Mouse (Mus musculus) CD4-positive, CD25-positive, alpha-beta regulatory T cell, adult 2 months (primary cell): ENCODE data around the gene Med22.

Source experiments
- DNase-seq: peaks from one replicate; pipeline ENCODE4 v3.0.0-alpha.2; 2012; ENCODE audit warnings: low read depth, low spot score

Med22 gene

GRCm38 (mm10) chr2:26910124-26910993, at the start of gene Med22, which contains the start of gene Rpl7a:
Gene Med22, minus strand, starts transcription at chr2:26910677.
Gene Rpl7a, plus strand, starts transcription at chr2:26910764.
- DNase-seq, result peak; percentile 99

- no peak for DNase-seq
Observed at GRCm38 (mm10) chr2:26957488-26957859, 47.0 kb upstream of the Med22 start.

DNA sequence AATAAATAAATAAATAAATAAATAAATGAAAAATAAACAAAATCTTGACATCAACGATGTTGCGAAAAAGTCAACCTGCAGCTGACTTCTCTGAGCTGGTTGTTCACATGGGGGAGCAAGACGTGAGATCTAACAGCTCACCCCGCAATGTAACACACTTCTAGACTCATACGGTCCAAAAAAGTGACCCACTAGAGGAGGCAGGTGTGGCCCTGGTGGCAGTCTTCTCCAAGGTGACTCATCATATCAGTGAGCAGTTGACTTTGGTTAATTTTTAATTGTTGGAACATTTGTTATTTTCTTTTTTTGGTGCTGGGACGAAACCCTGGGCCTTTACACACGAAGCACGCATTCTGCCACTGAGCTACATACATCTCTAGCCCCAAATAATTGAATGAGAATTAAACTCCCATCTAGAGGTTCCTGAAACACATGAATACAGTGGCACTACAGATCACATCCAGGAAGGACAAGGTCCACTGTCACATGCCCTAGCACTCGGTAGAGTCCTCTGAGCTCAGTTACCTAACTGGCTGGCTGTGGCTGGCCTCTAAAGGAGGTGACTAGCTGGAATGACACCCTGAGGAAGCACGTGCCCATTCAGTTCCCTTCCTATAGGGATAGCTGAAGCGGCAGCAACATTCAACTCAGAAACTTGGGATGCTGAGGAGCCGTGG, 46.5 kb upstream of the Med22 start:
- DNase-seq, result no peak

GRCm38 (mm10) chr2:26954735-26955395, 44.4 kb upstream of the Med22 start:
- no peak for DNase-seq

DNA sequence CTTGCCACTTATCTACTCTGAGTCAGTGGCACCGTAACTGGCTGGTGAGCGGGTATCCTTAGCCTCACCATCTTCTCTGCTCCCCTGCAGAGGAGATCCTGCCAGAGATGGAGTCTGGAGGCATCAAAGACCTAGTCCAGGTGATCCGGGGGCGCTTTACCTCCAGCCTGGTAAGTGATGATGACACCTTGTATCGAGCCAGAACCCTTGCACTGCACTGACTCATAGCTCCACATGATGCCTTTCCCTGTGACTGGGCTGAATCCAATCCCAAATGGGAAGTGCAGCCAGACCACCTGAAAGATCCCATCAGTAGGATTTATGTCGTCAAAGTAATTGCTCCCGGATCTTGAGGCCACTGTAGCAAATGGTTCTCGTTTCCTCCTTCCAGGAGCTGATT, 42.4 kb upstream of the Med22 start:
- DNase-seq, result no peak

- no peak for DNase-seq
Observed at GRCm38 (mm10) chr2:26952193-26952592, 41.7 kb upstream of the Med22 start.

GRCm38 (mm10) chr2:26951346-26951905, 40.9 kb upstream of the Med22 start:
- DNase-seq, result no peak

DNA sequence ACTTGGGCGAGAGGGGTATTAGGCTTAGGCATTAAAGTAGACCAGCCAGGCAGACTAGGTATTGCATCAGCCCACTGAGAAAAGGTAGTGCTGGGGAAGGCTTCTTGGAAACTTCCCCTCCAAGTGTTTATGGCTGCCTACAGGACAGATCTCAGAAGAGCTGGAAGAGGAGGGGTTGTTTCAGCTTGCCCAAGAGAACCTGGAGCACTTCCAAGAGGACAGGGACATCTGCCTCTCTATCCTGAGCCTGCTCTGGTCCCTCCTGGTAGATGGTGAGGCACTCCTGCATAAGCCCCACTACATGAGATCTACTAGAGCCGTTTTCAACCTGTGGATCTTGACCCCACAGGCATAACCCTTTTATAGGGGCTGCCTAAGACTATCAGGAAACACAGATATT, 39.9 kb upstream of the Med22 start:
- DNase-seq, result no peak

GRCm38 (mm10) chr2:26943253-26943652, 32.8 kb upstream of the Med22 start:
- DNase-seq, result no peak

- DNase-seq, result no peak
Observed at GRCm38 (mm10) chr2:26941539-26941938, 31.1 kb upstream of the Med22 start.

DNA sequence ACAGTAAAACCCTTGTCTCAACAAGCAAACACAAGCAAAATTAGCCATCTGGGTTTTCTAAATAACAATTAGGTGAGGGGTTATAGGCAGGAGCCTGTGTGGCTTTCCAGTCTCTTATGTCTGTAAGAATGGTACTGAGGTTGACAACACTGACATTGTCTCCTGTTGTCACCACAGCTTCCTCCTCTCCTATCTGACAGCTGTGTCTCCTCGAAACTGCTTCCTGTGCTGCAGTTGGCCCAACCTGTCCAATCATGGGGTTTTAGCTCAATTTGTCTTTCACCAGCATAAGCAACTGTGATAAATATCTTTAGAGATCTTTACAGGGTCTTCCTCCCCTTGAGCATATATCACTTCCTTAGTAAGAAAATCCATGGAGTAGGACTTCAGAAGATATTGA, 25.9 kb upstream of the Med22 start:
- DNase-seq, result peak; percentile 51

DNA sequence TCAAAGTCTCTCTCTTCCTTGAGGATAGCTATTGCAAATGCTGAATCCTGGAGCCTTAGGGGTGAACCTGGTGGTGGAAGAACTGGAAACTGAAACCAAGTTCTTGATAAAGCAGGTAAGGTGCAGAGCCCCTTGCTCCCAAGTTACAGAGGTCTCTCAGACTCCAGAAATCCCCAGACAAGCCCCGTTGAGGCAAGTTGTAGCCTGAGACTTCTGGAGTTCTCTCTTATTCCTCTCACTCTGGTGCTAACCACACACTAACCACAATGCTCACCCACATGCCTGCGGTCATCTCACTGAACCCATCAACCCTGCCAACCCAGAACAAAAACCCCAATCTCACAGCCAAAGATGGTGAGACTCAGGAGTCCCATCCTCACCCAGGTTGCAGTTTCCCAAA, 24.8 kb upstream of the Med22 start:
- DNase-seq, result peak; percentile 29

DNA sequence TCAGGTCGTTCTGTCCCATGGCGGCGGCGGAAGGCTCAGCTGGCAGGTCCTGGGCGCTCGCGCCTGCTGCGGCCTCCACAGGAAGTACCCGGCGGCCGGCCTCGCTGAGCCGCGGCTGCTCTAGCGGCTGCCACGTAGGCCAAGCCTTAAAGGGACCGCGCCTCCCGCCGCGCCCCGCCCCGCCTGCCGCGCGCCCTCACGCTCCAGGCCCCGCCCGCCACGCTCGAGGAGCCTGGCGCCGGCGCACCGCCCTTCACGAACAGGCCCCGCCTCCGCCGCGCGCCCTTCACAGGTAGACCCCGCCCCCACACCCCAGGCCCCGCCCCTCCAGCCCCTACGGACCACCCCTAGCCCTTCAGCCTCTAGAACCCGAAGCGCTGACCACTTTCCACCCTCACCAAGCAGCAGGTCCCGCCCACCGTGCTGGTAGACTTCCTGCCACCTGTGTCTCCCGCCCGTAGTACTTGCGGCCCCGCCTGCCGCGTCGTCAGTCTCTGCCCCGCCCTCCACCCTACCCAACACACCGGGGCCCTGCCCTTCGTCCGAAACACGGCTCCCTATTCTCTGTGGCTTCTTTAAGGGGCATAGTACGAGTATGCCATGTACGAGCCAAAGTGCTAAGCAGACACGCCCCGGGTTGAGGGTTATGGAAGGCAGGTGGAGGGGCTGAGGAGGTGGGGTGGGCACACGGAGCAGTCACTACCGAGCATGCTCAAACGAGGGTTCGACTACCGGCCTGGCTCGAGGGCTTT, 23.0 kb upstream of the Med22 start, which contains the start of the genes Surf4 and Stkld1:
Gene Surf4, minus strand, starts transcription at position 625 of the 752 bp plus-strand sequence.
Gene Stkld1, plus strand, starts transcription at position 744 of the 752 bp plus-strand sequence.
- DNase-seq, result peak; percentile 98

DNA sequence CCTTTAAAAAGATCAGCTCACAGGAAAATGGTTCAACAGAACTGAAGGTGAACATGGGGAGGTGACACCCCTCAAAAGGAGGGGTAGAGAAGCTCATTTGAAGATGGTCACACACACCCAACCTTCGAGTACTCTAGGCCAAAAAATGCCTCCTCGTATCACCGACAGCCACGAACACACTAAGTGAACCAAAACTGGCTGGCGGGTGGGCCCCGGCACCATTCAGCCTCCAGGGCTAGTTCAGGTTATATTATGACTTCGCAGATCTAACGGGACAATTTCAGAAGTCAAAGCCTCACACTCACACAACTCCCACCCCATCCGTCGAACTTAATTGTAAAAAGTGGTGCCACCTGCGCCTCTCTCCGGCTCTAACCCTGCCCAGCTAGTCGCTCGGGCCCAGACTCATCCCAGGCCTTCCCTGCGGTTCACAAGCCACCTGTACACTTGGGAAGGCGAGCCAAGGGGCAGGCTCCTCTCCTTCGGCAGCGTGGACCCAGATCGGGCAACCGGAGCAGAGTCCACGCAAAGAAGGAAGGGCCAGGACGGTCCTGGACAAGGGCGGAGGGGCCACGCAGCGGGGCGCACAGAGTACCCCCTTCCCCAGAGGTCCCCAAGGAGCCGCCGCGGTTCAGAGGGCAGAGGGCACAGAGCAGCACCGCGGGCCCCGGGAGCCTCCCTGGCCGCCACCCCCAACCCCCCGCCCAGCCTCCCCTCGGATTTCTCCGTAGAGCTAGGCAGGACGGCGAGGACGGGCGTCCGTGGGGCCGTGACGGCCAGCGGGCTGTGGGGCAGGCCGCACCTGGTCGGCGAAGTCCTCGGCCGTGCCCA, 22.2 kb upstream of the Med22 start:
- peak; percentile 49 for DNase-seq

DNA sequence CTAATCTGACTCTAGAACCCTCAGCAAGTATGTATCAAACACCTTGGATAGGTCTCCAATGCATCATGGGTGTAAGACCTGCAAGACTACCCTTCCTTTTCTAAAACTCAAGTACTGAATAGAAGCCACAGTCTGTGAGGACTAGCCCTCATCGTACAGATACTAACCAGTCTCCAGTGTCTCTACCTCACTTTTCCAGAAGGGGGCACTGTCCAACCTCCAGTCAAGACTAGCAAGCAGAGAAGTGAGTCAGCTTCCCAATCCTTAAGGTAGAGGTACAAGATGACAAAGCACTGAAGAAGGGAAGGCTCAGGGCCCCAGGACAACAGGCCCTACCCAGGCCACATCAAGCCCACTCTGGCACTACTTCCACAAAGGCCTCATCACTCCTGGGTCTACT, 19.9 kb upstream of the Med22 start:
- peak; percentile 85 for DNase-seq

DNA sequence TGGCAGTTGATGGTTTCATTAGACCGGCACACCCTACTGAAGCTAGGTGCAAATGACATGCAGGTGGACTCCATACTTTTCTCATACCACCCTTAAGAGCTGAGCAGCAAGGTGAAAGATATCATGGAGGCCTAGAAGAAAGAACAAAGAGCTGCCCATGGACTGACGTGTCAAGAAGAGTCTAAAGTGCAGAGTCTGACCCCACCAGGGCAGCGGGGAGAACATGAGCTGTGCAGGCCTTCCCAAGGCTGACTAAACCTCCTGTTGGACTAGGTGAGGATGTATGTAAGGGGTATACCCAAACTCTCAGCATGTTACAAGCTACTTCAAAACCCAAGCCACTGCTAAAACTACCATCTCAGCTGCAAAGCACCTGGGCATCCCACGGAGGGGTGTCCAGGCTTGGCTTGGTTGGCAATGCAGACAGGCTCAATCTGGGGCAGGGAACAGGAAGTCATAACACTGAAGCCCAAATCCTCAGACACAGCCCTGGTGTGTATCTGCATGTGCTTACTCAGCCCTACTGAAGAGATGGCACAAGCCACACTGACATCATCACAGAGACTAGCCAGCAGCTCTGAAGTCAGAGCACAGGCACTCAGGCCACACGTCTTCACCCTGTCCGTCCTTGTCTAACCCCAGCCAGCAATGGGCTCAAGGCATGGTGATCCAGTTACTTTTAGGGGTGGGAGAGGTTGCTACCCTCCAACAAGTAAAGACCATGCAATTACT, 17.4 kb upstream of the Med22 start:
- no peak for DNase-seq

DNA sequence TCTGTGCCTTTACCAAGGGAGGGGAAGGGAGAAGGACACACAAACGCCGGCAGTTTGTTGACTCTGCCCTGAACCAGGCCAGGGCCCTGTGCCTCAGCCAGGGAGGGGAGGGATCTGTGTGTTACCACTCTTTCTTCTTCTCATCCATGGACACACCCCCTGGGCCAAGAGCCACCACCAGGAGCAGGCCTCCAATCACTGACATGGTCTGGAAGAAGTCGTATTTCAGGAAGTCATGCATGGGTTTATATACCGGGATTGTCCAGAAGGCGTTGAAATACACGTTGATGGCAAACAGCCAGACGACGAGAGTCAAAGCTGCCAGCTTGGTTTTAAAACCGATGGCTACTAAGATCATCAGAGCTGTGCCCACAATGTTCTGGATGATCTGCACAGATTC, 11.3 kb upstream of the Med22 start:
- no peak for DNase-seq

DNA sequence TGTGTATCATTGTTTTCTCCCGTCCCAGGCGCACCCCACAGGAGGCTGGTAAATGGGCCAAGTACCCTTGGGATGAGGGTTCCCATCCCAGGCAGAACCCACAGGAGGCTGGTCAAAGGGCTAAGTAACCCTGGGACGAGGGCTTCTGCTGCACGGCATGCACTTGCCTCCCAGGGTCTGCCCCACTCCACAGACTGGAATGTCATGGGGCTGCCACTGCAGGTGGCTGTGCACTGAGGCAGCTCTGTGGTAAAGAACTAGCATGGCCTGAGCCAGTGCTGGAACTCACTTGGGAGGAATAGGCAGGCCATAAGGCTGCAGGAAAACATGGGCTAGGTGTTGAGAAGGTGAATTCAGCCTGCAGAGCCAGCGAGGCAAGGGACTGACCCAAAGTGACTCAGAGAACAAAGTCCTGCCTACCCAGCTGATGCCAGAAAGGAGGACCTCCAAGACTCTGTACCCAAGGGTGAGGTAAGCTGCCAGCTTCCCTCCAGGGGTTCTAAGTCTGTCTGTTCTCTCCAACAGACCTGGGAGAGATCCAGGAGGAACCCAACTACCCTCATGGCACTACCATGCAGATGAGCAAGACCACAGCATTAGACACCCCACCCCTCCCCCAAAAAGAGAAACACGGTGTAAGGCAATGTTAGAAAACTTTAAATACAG, 9.8 kb upstream of the Med22 start:
- no peak for DNase-seq

GRCm38 (mm10) chr2:26919684-26920083, 9.2 kb upstream of the Med22 start:
- DNase-seq, result no peak
